Mouse (Mus musculus) neural tube, embryonic 11.5 days (tissue): ENCODE results near the gene Capza3. TPM values are rescaled to one million over a fixed set of nuclear protein-coding genes. Genes with fewer than 3 reads are reported as not detected.

ENCODE experiments used
- ATAC-seq: fragments of 200-750 bp; cut with Nextera tagmentation; 2 replicates; pipeline ENCODE4 v1.8.0; 2017; ENCODE audit warnings: moderate number of reproducible peaks, mild to moderate bottlenecking, moderate TSS enrichment, moderate library complexity; ENCODE audit not compliant: insufficient read depth, low FRiP score, low TSS enrichment
- DNase-seq: peaks from one replicate; pipeline ENCODE4 v3.0.0-alpha.2; 2015; ENCODE audit warnings: low spot score
- H3K27ac ChIP-seq: fragments of 300-500 bp; sonication (generic); 2 replicates; pipeline ENCODE4 v1.5.1; 2014; ENCODE audit warnings: low read depth, mild to moderate bottlenecking, low read length
- H3K27me3 ChIP-seq: fragments of 300-500 bp; sonication (generic); 2 replicates; pipeline ENCODE4 v1.6.1; 2014; ENCODE audit warnings: mild to moderate bottlenecking, low read length, mixed read lengths; ENCODE audit not compliant: control insufficient read depth, insufficient read depth
- H3K36me3 ChIP-seq: fragments of 300-500 bp; sonication (generic); 2 replicates; pipeline ENCODE4 v1.6.1; 2014; ENCODE audit warnings: mild to moderate bottlenecking, low read length, moderate library complexity, mixed read lengths; ENCODE audit not compliant: control insufficient read depth, insufficient read depth
- H3K4me1 ChIP-seq: fragments of 300-500 bp; sonication (generic); 2 replicates; pipeline ENCODE4 v1.6.1; 2014; ENCODE audit warnings: low read length, mixed read lengths; ENCODE audit not compliant: control insufficient read depth, insufficient read depth
- H3K4me2 ChIP-seq: fragments of 300-500 bp; sonication (generic); 2 replicates; pipeline ENCODE4 v1.6.1; 2014; ENCODE audit warnings: low read depth, mild to moderate bottlenecking, moderate library complexity
- H3K4me3 ChIP-seq: fragments of 300-500 bp; sonication (generic); 2 replicates; pipeline ENCODE4 v1.5.1; 2014; ENCODE audit warnings: low read depth, low read length
- H3K9ac ChIP-seq: fragments of 300-500 bp; sonication (generic); 2 replicates; pipeline ENCODE4 v1.6.1; 2014; ENCODE audit warnings: mild to moderate bottlenecking, low read length
- H3K9me3 ChIP-seq: fragments of 300-500 bp; sonication (generic); 2 replicates; pipeline ENCODE4 v1.6.1; 2016; ENCODE audit warnings: low read length; ENCODE audit not compliant: control insufficient read depth
- WGBS: fragments of 180-500 bp; shearing (Covaris S2); extraction: QIAGEN DNeasy Blood & Tissue Kit; methylation state at CpG from one replicate; pipeline ENCODE4 v1.1.7; 2014; 5-methylcytosine and 5-hydroxymethylcytosine counted together
- polyA plus RNA-seq: library from polyadenylated mRNA; unstranded; fragments of >200 nt; fragmentation: Nextera tagmentation; extraction: Ambion mirVana; gene quantifications from 2 replicates; pipeline ENCODE4 v1.2.1, GENCODE M21; 2014

The Capza3 gene
- polyA plus RNA-seq, 1 experiment from 2014 or later, result not detected

DNA sequence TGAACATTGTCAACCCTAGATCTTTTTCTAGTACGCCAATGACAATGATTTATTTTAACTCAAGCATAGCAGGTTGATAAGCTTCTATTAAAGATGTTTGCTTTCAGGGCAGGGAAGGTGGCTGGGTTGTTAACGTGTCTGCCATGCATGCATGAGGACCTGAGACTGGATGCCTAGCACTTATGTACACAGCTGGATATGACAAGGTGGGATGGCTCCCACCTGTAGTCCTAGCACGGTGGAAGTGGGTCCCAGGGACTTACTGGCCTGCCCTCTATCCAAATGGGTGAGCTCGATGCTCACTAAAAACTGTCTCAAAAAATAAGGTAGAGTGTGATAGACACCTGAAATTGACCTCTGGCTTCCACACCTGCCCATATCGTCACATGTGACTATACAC, 48.8 kb downstream of the Capza3 start:
- H3K27ac ChIP-seq, result no peak overlapping the region
- no peaks in the 10 kb centered on the region for H3K4me1 ChIP-seq
- H3K9me3 ChIP-seq, result no peaks in the 10 kb centered on the region
- H3K4me3 ChIP-seq, result no peak overlapping the region
- H3K4me2 ChIP-seq, result no peak overlapping the region
- WGBS, result 86% methylated on average over 5 of the region's 5 CpGs
- ATAC-seq (no peak), DNase-seq (no peak)
- H3K9ac ChIP-seq, result no peak overlapping the region
- H3K36me3 ChIP-seq, result no peaks in the 10 kb centered on the region
- H3K27me3 ChIP-seq, result no peaks in the 10 kb centered on the region

Other genes starting within 250 kb of the Capza3 start
- not detected in 2 replicates for gene Plcz1, start 205 bp downstream of the Capza3 start, polyA plus RNA-seq